Comparison of ENCODE assay signal across 15 mouse cellular contexts in genomic region chrX:35892377-35892776, GRCm38 (mm10).
"Had no signal": no experiment of that assay in that cellular context is flagged by ENCODE, and none has a peak within 500 bp of the region (broad histone marks: within the 10 kb centered on the region; RNA-seq: fewer than 3 reads in every experiment).

No protein-coding gene starts in this region.

- H3K9ac ChIP-seq: liver, embryonic 13.5 days; lung, embryonic 14.5 days; midbrain, embryonic 12.5 days; midbrain, embryonic 15.5 days; neural tube, embryonic 13.5 days; stomach, embryonic 15.5 days had no signal

- H3K36me3 ChIP-seq: liver, embryonic 13.5 days; midbrain, embryonic 12.5 days; midbrain, embryonic 15.5 days; neural tube, embryonic 13.5 days; stomach, embryonic 15.5 days had no signal

- DNase-seq: kidney, adult 18-20 months; kidney, adult 9 months; kidney, postnatal 14 days; kidney, postnatal 4 days; left cerebral cortex, postnatal 4 days; liver, embryonic 13.5 days; lung, embryonic 14.5 days; retina, postnatal 1 day; thymus, postnatal 36 days had no signal

- ATAC-seq: lung, postnatal 0 days; midbrain, embryonic 15.5 days had no signal

- H3K4me3 ChIP-seq: liver, embryonic 13.5 days; midbrain, embryonic 12.5 days; midbrain, embryonic 15.5 days; neural tube, embryonic 13.5 days; stomach, embryonic 15.5 days had no signal

- H3K27me3 ChIP-seq: midbrain, embryonic 12.5 days; midbrain, embryonic 15.5 days; neural tube, embryonic 13.5 days; stomach, embryonic 15.5 days had no signal

- H3K9me3 ChIP-seq: liver, embryonic 13.5 days; midbrain, embryonic 12.5 days; midbrain, embryonic 15.5 days; neural tube, embryonic 13.5 days; stomach, embryonic 15.5 days had no signal

- H3K4me1 ChIP-seq: liver, embryonic 13.5 days; midbrain, embryonic 15.5 days; stomach, embryonic 15.5 days had no signal

- H3K27ac ChIP-seq: liver, embryonic 13.5 days; macrophage; midbrain, embryonic 12.5 days; midbrain, embryonic 15.5 days; neural tube, embryonic 13.5 days; stomach, embryonic 15.5 days had no signal

- H3K4me2 ChIP-seq: liver, embryonic 13.5 days; lung, embryonic 14.5 days; midbrain, embryonic 12.5 days; midbrain, embryonic 15.5 days; neural tube, embryonic 13.5 days; stomach, embryonic 15.5 days had no signal
